Mouse (Mus musculus) heart, embryonic 14.5 days (tissue): Measurements from ENCODE around the gene Srgap3. TPM values are rescaled to one million over a fixed set of nuclear protein-coding genes. Genes with fewer than 3 reads are reported as not detected.
"Not testable (repeated sequence)": the region's sequence is repeated elsewhere in the genome, so short reads cannot be mapped to it uniquely, and the experiment has no call there.

Experiments
- ATAC-seq: fragments of 200-750 bp; cut with Nextera tagmentation; 2 replicates; pipeline ENCODE4 v1.8.0; 2017; ENCODE audit warnings: low read depth, moderate TSS enrichment; ENCODE audit not compliant: insufficient number of reproducible peaks, insufficient read depth, low FRiP score
- H3K27ac ChIP-seq, 2 experiments: fragments of 200-500 bp in 1 of 2; fragments of 300-500 bp in 1 of 2; sonication (generic) in 1 of 2; replicated peaks in 1 of 2; 2 replicates each; pipeline ENCODE4 v1.5.1; 2012 to 2014; ENCODE audit warnings: low read depth in 2 of 2, low read length in 2 of 2, control low read depth in 1 of 2, mild to moderate bottlenecking in 1 of 2, mixed read lengths in 1 of 2; ENCODE audit not compliant: control insufficient read depth in 1 of 2, insufficient read depth in 1 of 2
- H3K27me3 ChIP-seq: fragments of 300-500 bp; sonication (generic); 2 replicates; pipeline ENCODE4 v1.6.1; 2014; ENCODE audit warnings: mild to moderate bottlenecking, low read length, control low read depth; ENCODE audit not compliant: control insufficient read depth, insufficient read depth
- H3K36me3 ChIP-seq: fragments of 300-500 bp; sonication (generic); 2 replicates; pipeline ENCODE4 v1.6.1; 2014; ENCODE audit warnings: mild to moderate bottlenecking, control low read depth, low read length, mixed read lengths; ENCODE audit not compliant: control insufficient read depth, insufficient read depth
- H3K4me1 ChIP-seq, 2 experiments: fragments of 200-500 bp in 1 of 2; fragments of 300-500 bp in 1 of 2; sonication (generic) in 1 of 2; 2 replicates each; pipeline ENCODE4 v1.6.1; 2012 to 2014; ENCODE audit warnings: low read length in 2 of 2, control low read depth in 1 of 2, mixed read lengths in 1 of 2; ENCODE audit not compliant: control insufficient read depth in 2 of 2, insufficient read depth in 2 of 2
- H3K4me2 ChIP-seq: fragments of 300-500 bp; sonication (generic); 2 replicates; pipeline ENCODE4 v1.6.1; 2014; ENCODE audit warnings: mild to moderate bottlenecking, low read length
- H3K4me3 ChIP-seq, 2 experiments: fragments of 200-500 bp in 1 of 2; fragments of 300-500 bp in 1 of 2; sonication (generic) in 1 of 2; 2 replicates each; pipeline ENCODE4 v1.5.1; 2012 to 2014; ENCODE audit warnings: low read length in 2 of 2, mild to moderate bottlenecking in 2 of 2, control low read depth in 1 of 2, low read depth in 1 of 2, moderate library complexity in 1 of 2; ENCODE audit not compliant: control insufficient read depth in 1 of 2, insufficient read depth in 1 of 2
- H3K9ac ChIP-seq: fragments of 300-500 bp; sonication (generic); 2 replicates; pipeline ENCODE4 v1.6.1; 2014; ENCODE audit warnings: mild to moderate bottlenecking, low read length
- H3K9me3 ChIP-seq: fragments of 300-500 bp; sonication (generic); 2 replicates; pipeline ENCODE4 v1.6.1; 2016; ENCODE audit warnings: low read length, control low read depth; ENCODE audit not compliant: control insufficient read depth
- WGBS: fragments of 180-500 bp; shearing (Covaris S2); extraction: QIAGEN DNeasy Blood & Tissue Kit; methylation state at CpG from one replicate; pipeline ENCODE4 v1.1.7; 2014; 5-methylcytosine and 5-hydroxymethylcytosine counted together
- polyA plus RNA-seq: library from polyadenylated mRNA; unstranded; fragments of >200 nt; fragmentation: Nextera tagmentation; extraction: Ambion mirVana; gene quantifications from 2 replicates; pipeline ENCODE4 v1.2.1, GENCODE M21; 2014

Srgap3 gene
- polyA plus RNA-seq, 1 experiment from 2014 or later: 1.1 TPM

GRCm38 (mm10) chr6:112719983-112720382, 227.1 kb downstream of the Srgap3 start:
- no peak overlapping the region for H3K9ac ChIP-seq
- 81% methylated on average over 1 of the region's 1 CpGs for WGBS
- no peak overlapping the region for H3K4me3 ChIP-seq
- H3K36me3 ChIP-seq: no peaks in the 10 kb centered on the region
- no peak for ATAC-seq
- H3K4me1 ChIP-seq: no peaks in the 10 kb centered on the region
- H3K27me3 ChIP-seq: no peaks in the 10 kb centered on the region
- no peak overlapping the region for H3K27ac ChIP-seq
- no peaks in the 10 kb centered on the region for H3K9me3 ChIP-seq
- H3K4me2 ChIP-seq: no peak overlapping the region

GRCm38 (mm10) chr6:112717168-112717567, 229.9 kb downstream of the Srgap3 start:
- H3K4me2 ChIP-seq: no peak overlapping the region

GRCm38 (mm10) chr6:112713951-112714350, 233.1 kb downstream of the Srgap3 start:
- H3K4me3 ChIP-seq: no peak overlapping the region
- H3K27ac ChIP-seq: no peak overlapping the region
- peaks cover 3% of the 10 kb centered on the region; the same call in 1 of the 2 replicates for H3K9me3 ChIP-seq
- ATAC-seq: no peak
- WGBS: 75% methylated on average over 3 of the region's 3 CpGs
- no peak overlapping the region for H3K4me2 ChIP-seq
- no peaks in the 10 kb centered on the region for H3K36me3 ChIP-seq
- H3K4me1 ChIP-seq: no peaks in the 10 kb centered on the region
- H3K9ac ChIP-seq: no peak overlapping the region
- no peaks in the 10 kb centered on the region for H3K27me3 ChIP-seq

More at GRCm38 (mm10) chr6:112717168-112717567, 229.9 kb downstream of the Srgap3 start:
- no peak overlapping the region for H3K9ac ChIP-seq
- H3K36me3 ChIP-seq: no peaks in the 10 kb centered on the region
- no peaks in the 10 kb centered on the region for H3K4me1 ChIP-seq
- no peak overlapping the region for H3K27ac ChIP-seq
- no peak for ATAC-seq
- H3K9me3 ChIP-seq: no peaks in the 10 kb centered on the region
- H3K27me3 ChIP-seq: no peaks in the 10 kb centered on the region
- 56% methylated on average over 5 of the region's 5 CpGs for WGBS
- H3K4me3 ChIP-seq: no peak overlapping the region

- not testable (repeated sequence) for H3K4me2 ChIP-seq, H3K27ac ChIP-seq, H3K9ac ChIP-seq, H3K36me3 ChIP-seq, H3K4me1 ChIP-seq, H3K4me3 ChIP-seq, H3K9me3 ChIP-seq, H3K27me3 ChIP-seq, ATAC-seq
- WGBS: 67% methylated on average over 4 of the region's 4 CpGs
Observed at GRCm38 (mm10) chr6:112702296-112702695, 244.8 kb downstream of the Srgap3 start.

GRCm38 (mm10) chr6:112700392-112700791, 246.7 kb downstream of the Srgap3 start:
- Histone ChIP-seq H3K4me1 (0 out of 4 replicates have a peak, but pooled peaks cover 0 to 6% of the 10 kb centered on the region in 2 experiments), H3K27ac (no peak overlapping the region), H3K36me3 (no peaks in the 10 kb centered on the region), H3K9me3 (no peaks in the 10 kb centered on the region), H3K27me3 (no peaks in the 10 kb centered on the region; the same call in 1 of the 2 replicates), H3K9ac (no peak overlapping the region), H3K4me3 (no peak overlapping the region), H3K4me2 (no peak overlapping the region)
- WGBS: 0% methylated on average over 1 of the region's 1 CpGs
- ATAC-seq: no peak

GRCm38 (mm10) chr6:112699115-112699514, 248.0 kb downstream of the Srgap3 start:
- 50% methylated on average over 1 of the region's 1 CpGs for WGBS
- no peaks in the 10 kb centered on the region for H3K9me3 ChIP-seq

GRCm38 (mm10) chr6:112696056-112696950, 250.8 kb downstream of the Srgap3 start, which contains the start of gene Rad18:
Gene Rad18, minus strand, starts transcription at chr6:112696686.
- Histone ChIP-seq H3K36me3 (peaks cover 9% of the 10 kb centered on the region), H3K4me2 (peak within 1 kb of the TSS; percentile 81), H3K27me3 (no peaks in the 10 kb centered on the region; the same call in 1 of the 2 replicates), H3K4me1 (0 out of 4 replicates have a peak, but pooled peaks cover 0 to 6% of the 10 kb centered on the region in 2 experiments), H3K9ac (peak within 1 kb of the TSS; percentile 86), H3K4me3 (peak within 1 kb of the TSS; percentile 63 to 76), H3K27ac (peak within 1 kb of the TSS; percentile 55 to 77; a peak in 3 of 4 replicates), H3K9me3 (no peaks in the 10 kb centered on the region)
- under 1% methylated on average over 77 of the region's 77 CpGs for WGBS
- peak; percentile 93 for ATAC-seq

More at GRCm38 (mm10) chr6:112699115-112699514, 248.0 kb downstream of the Srgap3 start:
- no peak overlapping the region for H3K4me2 ChIP-seq
- no peak for ATAC-seq
- H3K4me3 ChIP-seq: no peak overlapping the region
- no peak overlapping the region for H3K27ac ChIP-seq
- no peak overlapping the region for H3K9ac ChIP-seq
- 0 out of 4 replicates have a peak, but pooled peaks cover 0 to 6% of the 10 kb centered on the region in 2 experiments for H3K4me1 ChIP-seq
- no peaks in the 10 kb centered on the region for H3K36me3 ChIP-seq
- H3K27me3 ChIP-seq: no peaks in the 10 kb centered on the region; the same call in 1 of the 2 replicates
